Mouse (Mus musculus) skeletal muscle tissue, adult 2 months (tissue): ENCODE results near the gene Cdc20b.
"Not testable (repeated sequence)": the region's sequence is repeated elsewhere in the genome, so short reads cannot be mapped to it uniquely, and the experiment has no call there.

ENCODE experiments used
- DNase-seq: peaks from one replicate; pipeline ENCODE4 v3.0.0-alpha.2; 2012; ENCODE audit warnings: low read depth, low spot score

The Cdc20b gene

DNA sequence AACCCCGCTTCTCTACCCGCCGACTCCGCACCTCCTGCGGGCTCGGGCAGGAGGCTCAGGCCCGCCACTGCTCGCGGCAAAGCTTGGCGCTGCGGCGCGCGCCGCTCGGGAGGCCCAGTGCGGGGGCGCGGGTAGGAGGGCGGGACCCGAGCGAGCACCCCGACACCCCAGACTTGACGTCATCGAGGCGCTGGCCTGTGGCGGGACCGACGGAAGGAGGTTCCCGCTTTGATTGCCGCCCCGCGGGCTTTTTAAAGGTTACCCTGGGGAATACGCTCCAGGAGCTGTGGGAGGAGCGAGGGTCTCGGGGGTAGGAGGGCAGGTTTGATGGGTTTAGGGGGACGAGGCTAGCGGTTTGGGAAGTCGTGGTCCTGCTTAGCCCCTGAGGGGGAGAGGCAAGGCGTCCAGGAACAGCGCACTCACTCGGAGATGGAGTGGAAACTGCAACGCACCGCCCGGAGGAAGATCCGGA, at the start of gene Cdc20b:
Gene Cdc20b (plus strand): TSS at position 162 of the 472 bp plus-strand sequence.
- DNase-seq, result no peak

DNA sequence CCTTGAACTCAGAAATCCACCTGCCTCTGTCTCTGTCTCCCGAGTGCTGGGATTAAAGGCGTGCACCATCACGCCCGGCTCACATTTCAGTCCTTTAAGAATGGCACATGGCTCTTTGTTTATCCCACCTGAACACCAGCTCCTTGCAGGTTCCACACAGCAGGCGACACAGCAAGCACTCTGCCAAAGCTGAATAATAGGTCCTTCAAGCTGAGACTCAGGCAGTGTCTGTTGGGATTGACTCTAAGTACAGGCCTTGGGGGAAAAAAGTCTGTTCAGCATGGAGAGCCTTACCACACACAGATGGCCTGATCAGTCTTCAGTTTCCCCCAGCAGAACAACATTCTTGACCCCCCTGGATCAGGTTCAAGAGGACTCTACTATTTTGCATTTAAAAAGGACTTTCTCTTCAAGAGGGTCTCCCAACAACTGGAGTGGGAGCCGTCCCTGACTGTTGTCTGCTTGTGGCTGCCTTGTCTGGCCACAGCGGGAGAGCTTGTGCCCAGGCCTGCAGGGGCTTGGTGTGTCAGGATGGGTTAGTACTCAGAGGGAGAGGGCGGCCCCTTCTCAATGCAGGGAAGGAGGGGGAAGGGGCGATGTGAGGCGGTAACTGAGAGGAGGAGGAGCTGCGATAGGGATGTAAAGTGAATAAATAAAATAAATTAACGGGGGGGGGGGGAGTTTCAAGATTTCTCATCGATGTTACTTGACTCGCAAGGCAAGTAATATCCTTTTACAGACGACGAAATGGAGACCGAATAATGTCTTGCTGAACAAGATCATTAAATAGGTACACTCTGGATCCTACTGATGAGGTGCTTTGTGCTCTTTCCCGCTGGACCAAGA, 49.1 kb upstream of the Cdc20b start:
- no peak for DNase-seq

DNA sequence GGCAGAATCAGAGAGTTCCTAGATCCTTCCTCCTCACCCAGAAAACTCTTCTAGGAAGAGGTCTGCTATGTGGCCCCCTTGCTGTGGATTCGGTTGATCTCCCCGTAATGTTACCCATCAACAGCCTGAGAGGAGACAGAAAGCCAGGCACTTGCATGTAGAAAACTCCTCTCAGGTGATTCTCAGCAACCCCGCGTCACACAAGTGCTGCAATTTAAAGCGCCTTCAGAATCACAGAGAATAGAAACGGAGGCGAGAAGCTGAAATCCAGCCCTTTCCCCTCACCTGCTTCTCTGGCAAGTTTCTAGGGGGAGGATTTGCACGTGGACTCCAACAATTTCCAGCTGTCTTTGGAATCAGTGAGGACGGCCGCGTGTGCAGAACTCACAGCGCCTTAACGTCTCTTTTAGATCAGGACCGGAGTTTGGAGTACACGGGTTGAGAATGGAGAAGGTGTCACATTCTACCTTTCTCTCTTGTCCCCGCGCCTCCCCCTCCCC, 48.4 kb upstream of the Cdc20b start:
- DNase-seq, result no peak

DNA sequence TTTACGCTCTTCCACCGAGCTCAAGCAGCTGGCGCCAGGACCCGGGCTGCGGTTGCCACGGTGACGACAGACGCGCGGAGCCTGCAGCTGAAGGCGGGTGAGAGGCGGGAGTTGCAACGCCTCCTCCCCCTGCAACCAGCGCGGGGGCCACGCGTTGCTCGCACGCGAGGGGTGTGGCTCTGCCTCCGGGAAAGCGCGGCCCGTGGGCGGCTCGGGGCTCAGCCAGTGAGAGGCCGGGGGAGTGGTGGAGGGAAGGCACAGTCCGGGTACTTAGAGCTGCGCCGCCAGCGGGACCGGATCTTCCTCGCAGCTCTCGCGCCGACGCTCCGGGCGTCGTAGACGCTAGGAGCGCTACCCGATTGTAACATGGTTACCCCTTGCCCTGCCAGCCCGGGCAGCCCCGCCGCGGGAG, 47.4 kb upstream of the Cdc20b start, which contains the start of gene Ccno:
Gene Ccno (plus strand): TSS at position 271 of the 412 bp plus-strand sequence.
- peak; percentile 85 for DNase-seq

DNA sequence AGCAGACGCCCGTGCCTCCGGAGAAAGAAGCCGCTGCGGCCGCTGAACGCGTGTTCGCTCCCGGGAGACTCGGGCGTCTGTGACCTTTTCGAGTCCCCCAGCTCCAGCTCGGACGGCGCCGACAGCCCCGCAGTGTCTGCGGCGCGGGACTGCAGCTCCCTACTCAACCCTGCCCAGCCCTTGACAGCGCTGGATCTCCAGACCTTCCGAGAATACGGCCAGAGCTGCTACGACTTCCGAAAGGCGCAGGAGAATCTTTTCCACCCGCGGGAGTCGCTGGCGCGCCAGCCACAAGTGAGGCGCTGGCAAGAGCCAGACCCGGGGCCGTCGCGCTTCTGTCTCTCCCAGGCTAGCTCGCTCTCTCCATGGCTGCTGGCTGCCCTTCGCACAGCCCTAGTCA, 46.9 kb upstream of the Cdc20b start:
- no peak for DNase-seq

DNA sequence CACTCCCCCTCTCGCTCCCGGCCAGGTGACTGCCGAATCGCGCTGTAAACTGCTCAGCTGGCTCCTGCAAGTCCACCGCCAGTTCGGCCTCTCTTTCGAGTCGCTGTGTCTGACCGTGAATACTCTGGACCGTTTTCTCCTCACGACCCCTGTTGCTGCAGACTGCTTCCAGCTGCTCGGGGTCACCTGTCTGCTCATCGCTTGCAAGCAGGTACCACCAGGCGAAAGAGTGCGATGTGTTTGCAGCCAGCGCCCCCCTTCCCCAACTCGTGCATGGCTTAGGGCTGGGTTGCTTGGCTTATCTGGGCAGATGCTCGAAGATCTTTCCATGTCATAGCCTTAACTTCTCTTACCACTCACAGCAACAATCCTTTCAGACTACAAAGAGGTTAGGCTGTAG, 46.0 kb upstream of the Cdc20b start:
- no peak for DNase-seq

DNA sequence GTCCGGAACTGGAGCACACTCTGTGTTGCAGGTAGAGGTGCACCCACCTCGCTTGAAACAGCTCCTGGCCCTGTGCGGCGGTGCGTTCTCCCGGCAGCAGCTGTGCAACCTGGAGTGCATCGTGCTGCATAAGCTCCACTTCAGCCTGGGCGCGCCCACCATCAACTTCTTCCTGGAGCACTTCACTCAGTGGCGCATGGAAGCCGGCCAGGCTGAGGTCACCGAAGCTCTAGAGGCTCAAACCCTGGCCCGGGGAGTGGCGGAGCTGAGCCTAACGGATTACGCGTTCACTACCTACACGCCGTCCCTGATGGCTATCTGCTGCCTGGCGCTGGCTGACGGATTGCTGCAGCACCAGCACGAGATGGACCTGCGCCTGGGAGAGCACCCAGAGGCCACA, 45.4 kb upstream of the Cdc20b start:
- DNase-seq, result no peak

DNA sequence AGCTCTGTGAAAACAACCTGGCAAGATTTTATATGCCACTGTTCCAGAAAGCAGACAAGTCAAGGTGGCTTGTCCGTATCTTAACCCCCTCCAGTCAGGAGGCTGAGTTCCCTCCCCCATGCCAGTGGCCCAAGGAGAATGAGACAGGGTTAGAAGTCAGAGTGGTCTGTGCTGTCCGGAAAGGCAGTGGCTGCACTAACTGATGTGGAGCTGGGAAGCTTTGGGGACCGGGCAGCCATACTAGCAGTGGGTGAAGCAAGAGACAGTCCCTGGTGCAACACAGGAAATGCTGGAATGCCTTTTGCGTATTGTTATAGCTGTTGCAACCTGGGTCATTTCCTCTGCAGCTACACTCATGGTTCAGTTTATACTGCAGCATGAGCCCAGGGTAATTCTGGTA, 44.6 kb upstream of the Cdc20b start:
- DNase-seq, result no peak

DNA sequence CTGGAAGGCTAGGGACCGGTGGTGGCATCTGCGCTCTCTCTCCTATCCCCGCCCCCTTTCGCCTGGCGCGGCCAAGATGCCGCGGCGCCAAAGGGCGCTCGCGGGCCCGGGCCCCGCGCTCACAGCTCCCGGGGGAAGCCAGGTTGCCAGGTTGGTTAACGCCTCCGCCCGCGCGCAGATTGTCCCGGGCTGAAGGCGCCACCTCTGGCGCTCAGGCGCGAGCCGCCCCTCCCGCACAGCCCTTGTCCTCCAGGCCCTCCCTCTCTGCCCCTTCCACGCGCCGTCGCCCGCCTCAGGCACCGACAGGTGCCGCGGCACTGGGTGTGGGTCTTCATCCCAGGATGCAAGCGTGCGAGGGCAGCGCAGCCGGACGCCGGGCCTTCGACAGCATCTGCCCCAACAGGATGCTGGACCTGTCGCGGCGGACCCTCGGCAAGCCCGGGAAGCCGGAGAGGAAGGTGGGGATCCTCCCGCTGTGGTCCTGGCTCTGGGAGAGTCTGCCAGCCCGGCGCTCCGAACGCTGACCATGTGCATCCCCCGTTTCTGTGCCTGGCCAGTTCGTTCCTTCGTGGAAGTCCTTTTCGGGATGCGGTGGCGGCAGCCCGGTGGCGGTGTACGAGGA, 41.3 kb upstream of the Cdc20b start, which contains the start of gene Mcidas:
Gene Mcidas (plus strand): TSS at position 315 of the 622 bp plus-strand sequence.
- DNase-seq, result no peak

DNA sequence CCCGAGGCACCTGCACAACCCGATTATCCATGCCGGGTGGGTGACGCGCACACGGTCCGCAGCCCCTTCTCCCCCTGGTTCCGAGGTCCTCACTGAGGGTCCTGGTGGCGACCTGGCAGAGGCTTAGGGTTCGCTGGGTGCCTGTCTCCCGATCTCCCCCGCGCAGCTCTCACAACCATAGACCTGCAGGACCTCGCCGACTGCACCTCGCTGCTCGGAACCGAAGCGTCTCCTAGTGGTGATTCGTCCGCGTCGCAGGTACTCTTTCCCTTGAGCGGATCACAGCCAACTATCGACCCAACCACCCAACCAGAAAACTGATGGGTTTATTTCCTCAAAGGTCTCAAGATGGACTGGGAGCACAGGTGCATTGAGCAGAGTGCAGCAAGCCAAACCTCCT, 40.7 kb upstream of the Cdc20b start:
- DNase-seq, result no peak

DNA sequence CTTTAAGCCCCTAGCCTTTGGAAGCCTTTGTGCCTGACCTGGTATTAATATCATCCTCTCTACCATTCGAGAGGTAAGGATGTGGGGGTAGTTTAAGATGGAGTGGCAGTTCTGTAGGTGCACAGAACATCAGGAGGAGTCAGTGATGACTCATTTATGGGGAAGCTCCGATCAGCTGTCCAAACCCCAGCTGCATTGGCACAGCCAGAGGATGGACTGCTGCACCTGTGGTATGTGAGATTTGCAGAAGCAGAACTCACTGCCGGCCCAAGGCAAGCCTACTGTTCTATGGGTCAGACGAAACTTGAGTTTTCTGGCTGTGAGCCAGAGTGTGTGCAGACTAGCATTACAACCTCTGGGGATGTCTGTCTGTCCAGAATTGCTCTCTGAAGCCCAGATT, 38.5 kb upstream of the Cdc20b start:
- DNase-seq, result no peak

DNA sequence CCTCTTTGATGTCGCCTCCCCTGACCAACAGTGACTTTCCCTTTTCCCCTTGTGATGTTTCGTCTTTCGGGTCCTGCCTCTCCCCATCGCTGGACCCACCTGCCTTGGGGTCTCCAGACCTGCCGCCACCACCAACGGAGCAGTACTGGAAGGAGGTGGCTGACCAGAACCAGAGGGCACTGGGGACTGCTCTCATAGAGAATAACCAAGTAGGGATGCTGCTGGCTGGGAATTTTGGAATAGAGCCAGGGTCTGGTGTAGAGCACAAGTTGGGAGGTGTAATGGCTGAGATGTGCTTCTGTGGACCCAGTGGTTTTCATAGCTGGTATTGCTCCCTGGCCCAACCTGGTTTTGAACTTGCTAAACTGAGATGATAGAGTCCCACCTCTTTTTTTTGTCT, 37.5 kb upstream of the Cdc20b start:
- no peak for DNase-seq

DNA sequence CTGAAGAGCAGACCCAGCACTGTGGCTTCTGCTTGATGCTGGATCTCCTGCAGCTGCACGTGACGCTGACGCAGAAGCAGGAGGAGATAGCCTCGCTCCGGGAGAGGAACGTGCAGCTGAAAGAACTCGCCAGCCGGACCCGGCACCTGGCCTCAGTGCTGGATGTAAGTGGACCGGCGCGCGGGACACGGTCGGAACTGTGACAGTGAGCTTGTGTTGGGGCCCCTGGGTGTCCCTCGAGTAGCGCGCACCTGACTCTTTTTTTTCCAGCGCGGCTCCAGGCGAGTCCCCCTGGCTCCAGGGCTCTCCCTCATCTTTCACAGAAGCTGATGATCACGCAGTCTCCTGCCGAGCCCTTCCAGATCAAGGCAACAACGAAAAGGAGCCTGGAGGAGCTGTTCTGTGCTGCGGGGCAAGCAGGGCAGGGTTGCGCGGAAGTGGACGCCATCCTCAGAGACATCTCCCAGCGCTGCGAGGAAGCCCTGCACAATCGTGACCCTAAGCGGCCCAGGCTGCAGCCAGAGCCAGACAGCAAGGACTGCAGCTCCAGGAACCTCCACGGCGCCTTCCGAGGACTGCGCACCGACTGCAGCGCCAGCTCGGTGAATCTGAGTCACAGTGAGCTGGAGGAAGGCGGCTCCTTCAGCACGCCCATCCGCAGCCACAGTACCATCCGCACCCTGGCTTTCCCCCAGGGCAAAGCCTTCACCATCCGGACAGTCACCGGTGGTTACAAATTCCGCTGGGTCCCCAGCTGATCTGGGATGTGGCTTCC, 36.3 kb upstream of the Cdc20b start:
- DNase-seq, result no peak

DNA sequence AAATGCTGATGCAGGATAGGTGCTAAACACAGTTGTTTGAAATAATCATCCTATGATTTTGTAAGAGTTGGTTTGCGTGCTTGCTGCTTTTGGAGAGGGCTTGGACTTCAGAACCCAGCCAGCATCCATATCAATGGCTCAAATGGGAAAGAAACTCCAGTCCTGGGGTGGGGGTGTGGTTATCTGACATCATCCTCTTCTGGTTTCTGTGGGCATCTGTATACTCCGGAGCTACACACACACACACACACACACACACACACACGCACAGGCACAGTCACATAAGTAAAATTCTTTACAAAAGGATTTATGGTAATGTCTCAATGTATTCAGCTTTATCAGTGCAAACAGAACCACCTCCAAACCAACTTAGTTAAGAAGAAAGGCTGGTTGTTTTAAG, 34.8 kb upstream of the Cdc20b start:
- DNase-seq, result no peak

DNA sequence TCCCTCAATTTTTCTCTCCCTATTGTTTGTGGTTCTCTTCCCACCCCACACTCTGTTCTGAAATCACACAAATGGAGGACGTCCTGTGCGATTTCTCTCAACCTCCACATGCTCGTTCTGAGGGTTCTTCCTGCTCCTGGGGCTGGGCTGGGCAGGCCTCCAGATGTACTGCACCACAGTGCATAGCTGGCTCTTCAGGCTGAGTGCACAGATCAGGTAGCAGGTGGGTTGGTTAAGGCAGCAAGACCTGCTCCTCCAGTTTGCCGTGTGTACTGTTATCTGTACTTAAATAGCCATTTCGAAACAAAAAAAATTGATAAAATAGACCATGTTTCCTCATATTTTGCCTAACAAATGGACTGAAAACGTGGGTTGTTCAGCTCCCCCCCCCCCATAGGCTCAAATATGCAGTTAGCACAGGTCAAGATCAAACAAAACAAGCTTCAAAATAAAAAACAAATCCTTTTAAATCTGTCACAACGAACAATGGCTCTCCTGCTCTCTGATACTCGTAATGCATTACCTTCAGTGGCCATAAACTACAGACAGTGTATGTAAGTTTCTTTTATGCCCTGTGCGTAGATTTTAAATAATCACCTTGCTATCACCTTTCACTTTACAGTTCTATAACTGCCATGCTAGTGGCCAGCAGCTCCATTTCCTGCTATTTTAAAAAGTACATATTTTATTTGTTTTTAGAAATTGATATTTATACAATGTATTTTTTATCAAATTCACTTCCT, 34.2 kb upstream of the Cdc20b start:
- DNase-seq, result no peak

DNA sequence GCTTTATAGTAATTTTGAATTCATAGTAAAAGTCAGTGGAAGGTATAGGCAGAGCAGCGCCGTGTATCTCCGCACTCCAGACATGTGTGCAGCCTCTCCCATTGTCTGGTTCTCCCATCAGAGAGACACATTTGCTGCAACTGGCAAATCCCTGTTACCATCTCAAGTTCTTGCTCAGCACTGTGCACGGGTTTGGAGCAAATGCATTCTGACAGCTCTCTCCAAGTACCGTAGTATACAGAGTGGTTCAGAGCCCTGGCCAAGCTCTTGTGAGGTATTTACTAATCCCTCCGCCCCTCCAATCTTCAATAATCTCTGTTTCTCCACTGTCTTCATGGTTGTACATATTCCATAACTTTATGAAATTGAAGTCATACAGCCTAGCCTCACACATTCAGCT, 22.2 kb upstream of the Cdc20b start:
- no peak for DNase-seq

DNA sequence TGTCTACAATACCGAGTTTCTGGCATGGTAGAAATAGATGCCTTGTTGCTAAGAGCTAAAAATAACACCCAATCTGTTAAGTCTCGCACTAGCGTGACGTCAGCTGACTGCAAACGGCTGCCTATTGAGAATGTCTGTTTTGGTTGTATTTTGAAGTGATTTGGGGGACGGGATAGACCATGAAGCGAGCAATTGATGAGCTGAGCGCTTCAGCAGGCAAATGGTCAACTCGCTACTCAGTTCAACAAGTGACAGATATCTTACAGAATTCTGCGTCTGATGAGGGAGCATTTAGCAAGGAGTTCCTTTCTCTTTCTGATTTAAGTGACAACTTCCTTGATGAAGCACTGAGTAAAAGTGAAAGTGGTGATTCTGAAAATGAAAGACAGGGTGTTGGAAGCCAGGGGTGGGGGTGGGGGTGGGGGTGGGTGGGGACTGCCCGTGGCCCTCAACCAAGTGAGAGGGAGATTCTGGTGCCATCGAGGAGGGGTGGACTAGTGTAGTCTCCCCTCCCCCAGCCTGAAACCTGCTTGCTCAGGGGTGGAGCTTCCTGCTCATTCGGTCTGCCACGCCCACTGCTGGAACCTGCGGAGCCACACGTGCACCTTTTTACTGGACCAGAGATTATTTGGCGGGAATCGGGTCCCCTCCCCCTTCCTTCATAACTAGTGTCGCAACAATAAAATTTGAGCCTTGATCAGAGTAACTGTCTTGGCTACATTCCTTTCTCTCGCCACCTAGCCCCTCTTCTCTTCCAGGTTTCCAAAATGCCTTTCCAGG, 21.5 kb upstream of the Cdc20b start:
- not testable (repeated sequence) for DNase-seq

DNA sequence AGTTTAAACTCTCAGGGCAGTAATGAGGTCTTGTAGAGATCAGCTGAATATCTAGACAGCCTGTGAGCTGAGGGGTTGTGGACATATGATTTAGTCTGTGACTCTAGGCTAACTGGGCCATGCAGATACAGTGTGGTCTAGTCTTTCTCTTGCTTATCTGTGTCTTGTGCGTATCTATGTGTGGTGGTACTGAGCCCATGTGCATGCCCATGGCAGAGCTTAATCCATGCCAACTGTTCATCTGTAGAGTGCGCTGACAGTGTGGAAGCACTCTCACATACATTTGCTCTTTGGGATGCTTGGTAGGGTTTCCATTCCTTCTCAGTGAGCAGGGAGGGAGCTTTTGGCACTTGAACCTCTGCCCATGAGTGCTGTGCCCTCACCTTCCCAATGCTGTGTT, 13.4 kb upstream of the Cdc20b start:
- no peak for DNase-seq

DNA sequence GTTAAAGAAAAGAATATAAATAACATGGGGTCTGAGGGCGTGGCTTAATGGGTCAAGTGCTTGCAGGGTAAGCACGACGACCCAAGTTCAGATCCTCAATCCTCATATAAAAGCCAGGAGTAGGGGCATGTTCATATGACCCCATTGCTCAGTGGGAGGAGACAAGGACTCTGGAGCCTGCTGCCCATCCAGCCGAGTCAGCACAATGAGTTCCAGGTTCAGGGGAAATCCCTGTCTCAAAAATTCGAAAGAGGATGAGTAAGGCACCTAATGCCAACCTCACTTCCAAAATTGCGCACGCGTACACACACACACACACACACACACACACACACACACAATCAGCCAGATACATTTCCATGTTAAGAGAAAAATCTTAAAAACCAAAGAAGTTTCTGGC, 12.4 kb upstream of the Cdc20b start:
- DNase-seq, result no peak
